Mouse (Mus musculus) olfactory bulb, adult 2 months (tissue): Measurements from ENCODE around the gene Hacl1. TPM values are rescaled to one million over a fixed set of nuclear protein-coding genes. Genes with fewer than 3 reads are reported as not detected.

Experiments
- H3K27ac ChIP-seq: fragments of 200-500 bp; 2 replicates; pipeline ENCODE4 v1.5.1; 2012; ENCODE audit warnings: low read depth, low read length; ENCODE audit not compliant: insufficient read depth
- H3K4me1 ChIP-seq: fragments of 200-500 bp; 2 replicates; pipeline ENCODE4 v1.6.1; 2012; ENCODE audit warnings: low read length; ENCODE audit not compliant: control insufficient read depth, insufficient read depth
- H3K4me3 ChIP-seq: fragments of 200-500 bp; 2 replicates; pipeline ENCODE4 v1.5.1; 2012; ENCODE audit warnings: mild to moderate bottlenecking, low read depth, low read length, moderate library complexity; ENCODE audit not compliant: insufficient read depth
- CTCF ChIP-seq: fragments of 200-500 bp; IDR thresholded peaks from 2 replicates; pipeline ENCODE4 v1.5.1; 2012; ENCODE audit warnings: low read depth, mild to moderate bottlenecking, low read length, moderate library complexity; ENCODE audit not compliant: insufficient read depth
- POLR2A ChIP-seq: fragments of 200-500 bp; IDR thresholded peaks from 2 replicates; pipeline ENCODE4 v1.6.1; 2012; ENCODE audit warnings: mild to moderate bottlenecking, low read depth, low read length, moderate library complexity; ENCODE audit not compliant: insufficient read depth
- WGBS: fragments of 180-500 bp; shearing (Covaris S2); methylation state at CpG from one replicate; pipeline ENCODE4 v1.1.7; 2018; 5-methylcytosine and 5-hydroxymethylcytosine counted together
- polyA plus RNA-seq: library from polyadenylated mRNA; stranded (reverse); fragments of >200 nt; gene quantifications from 2 replicates; pipeline ENCODE4 v1.2.4, GENCODE M21; 2012; ENCODE audit warnings: low replicate concordance; ENCODE audit not compliant: missing spikeins, insufficient read depth, insufficient read length

Gene Hacl1
- not detected in 2 replicates for polyA plus RNA-seq

- no peak for TF ChIP-seq CTCF
- TF ChIP-seq POLR2A, result peak; percentile 40
- WGBS, result under 1% methylated on average over 30 of the region's 30 CpGs
Measured at GRCm38 (mm10) chr14:31640890-31641505, at the start of gene Hacl1, which contains the start of gene Btd. Hacl1 (minus strand) TSS chr14:31641286. Btd (plus strand) TSS chr14:31641028.

DNA sequence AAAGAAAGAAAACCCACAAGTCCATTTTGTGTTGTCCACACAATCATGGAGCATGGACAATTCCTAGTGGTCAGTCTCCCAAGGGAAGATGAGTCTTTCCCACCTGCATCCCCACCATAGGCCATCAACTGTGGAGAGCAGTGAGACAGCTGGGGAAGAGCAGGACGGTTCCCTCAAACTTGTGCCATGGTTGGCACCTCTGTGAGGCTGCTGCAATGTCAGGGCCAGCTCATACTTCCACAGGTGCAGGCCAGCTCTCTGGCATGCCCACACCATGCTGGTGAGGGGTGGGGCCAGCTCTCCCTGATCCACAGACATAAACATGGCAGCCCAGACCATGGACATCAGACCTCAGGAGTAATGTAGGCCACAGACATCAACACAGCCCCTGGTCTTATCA, 45.1 kb upstream of the Hacl1 start:
- no peak overlapping the region for H3K27ac ChIP-seq
- no peak overlapping the region for H3K4me3 ChIP-seq
- 100% methylated on average over 1 of the region's 1 CpGs for WGBS
- H3K4me1 ChIP-seq, result no peaks in the 10 kb centered on the region
- TF ChIP-seq CTCF (no peak), POLR2A (no peak)

More at GRCm38 (mm10) chr14:31640890-31641505, at the start of gene Hacl1, which contains the start of gene Btd:
- H3K27ac ChIP-seq, result peak within 1 kb of the TSS; percentile 68; the same call in 1 of the 2 replicates
- H3K4me1 ChIP-seq, result peaks cover 5% of the 10 kb centered on the region; the same call in 1 of the 2 replicates
- peak within 1 kb of the TSS; percentile 83 for H3K4me3 ChIP-seq

DNA sequence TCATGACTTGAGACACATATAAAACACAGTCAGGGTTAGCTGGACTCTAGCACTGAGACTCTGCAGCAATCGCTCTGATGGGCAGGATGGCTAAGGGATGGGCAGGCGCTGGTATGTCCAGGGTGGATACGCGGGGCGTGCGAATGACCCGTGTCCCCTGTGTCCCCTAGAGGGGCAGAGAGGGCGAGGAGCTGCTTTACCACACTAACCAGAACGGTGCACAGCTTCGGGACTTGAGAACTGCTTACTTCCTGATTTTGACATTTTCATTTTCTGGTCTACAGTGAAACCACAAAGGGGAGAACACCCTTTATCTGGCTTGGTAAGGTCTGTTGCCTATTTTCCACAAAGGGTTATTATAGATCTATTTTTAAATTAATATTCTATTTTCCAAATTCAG, 44.6 kb upstream of the Hacl1 start:
- Histone ChIP-seq H3K4me1 (no peaks in the 10 kb centered on the region), H3K4me3 (no peak overlapping the region), H3K27ac (no peak overlapping the region)
- WGBS, result 95% methylated on average over 10 of the region's 10 CpGs
- TF ChIP-seq CTCF, result no peak
- TF ChIP-seq POLR2A, result no peak

- Histone ChIP-seq H3K27ac (no peak overlapping the region), H3K4me1 (no peaks in the 10 kb centered on the region), H3K4me3 (no peak overlapping the region)
- WGBS, result 88% methylated on average over 7 of the region's 7 CpGs
- TF ChIP-seq POLR2A (no peak), CTCF (no peak)
Measured at GRCm38 (mm10) chr14:31684343-31685040, 43.4 kb upstream of the Hacl1 start.

GRCm38 (mm10) chr14:31683610-31684009, 42.5 kb upstream of the Hacl1 start:
- H3K4me3 ChIP-seq, result no peak overlapping the region
- 98% methylated on average over 2 of the region's 2 CpGs for WGBS
- TF ChIP-seq CTCF (no peak), POLR2A (no peak)
- no peak overlapping the region for H3K27ac ChIP-seq
- H3K4me1 ChIP-seq, result no peaks in the 10 kb centered on the region

DNA sequence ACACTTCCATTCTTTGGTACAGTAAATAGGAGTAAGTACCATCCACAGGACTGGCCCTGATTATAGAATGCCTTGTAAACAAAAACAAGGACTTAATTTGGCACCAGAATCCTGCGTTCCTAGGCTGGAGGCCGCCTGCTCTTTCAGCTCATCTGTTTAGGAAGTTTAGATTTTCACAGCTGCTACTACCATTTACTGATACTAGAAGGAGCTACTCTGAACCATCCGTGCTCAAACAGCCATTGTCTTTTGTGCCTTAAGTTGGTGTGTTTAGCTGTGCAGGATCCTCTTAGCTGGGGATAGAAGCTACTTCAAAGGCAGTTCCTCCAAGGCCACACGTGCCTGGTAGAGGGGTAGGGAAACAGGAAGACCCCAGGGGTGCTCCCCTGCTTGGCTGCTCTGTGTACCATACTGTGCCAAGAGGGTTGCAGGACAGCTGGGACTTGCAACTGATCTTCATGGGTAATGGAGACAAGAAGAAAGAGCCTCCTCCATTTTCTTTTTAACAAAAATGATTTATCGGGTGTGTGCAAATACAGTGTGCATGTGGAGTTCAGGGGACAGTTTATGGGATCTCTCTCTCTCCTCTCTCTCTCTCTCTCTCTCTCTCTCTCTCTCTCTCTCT, 41.0 kb upstream of the Hacl1 start:
- Histone ChIP-seq H3K4me3 (no peak overlapping the region), H3K4me1 (no peaks in the 10 kb centered on the region), H3K27ac (no peak overlapping the region)
- TF ChIP-seq POLR2A, result no peak
- TF ChIP-seq CTCF, result no peak
- 54% methylated on average over 5 of the region's 5 CpGs for whole genome bisulfite sequencing

DNA sequence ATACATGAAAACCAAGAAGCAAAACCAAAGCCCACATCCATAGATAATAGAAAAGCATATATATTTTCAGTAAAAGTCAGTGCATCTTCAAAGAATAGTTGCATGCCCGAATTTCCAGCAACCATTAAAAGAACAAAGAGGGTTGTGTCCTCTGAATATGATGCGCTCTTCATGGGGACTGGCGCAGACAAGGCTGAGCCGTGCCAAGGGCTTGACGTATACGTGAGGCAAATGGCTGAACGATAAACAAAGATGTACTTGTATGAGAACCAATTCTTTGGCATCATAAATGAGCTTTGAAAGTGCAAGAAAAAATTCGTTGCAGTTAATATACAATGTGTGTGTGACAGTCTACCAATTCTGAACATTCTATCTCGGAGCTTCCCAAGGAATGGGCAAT, 40.2 kb upstream of the Hacl1 start:
- no peaks in the 10 kb centered on the region for H3K4me1 ChIP-seq
- TF ChIP-seq CTCF (no peak), POLR2A (no peak)
- no peak overlapping the region for H3K4me3 ChIP-seq
- no peak overlapping the region for H3K27ac ChIP-seq
- WGBS, result 85% methylated on average over 9 of the region's 9 CpGs

- Histone ChIP-seq H3K4me1 (no peaks in the 10 kb centered on the region), H3K27ac (no peak overlapping the region), H3K4me3 (no peak overlapping the region)
- WGBS, result 97% methylated on average over 3 of the region's 3 CpGs
- no peak for TF ChIP-seq CTCF
- no peak for TF ChIP-seq POLR2A
Measured at GRCm38 (mm10) chr14:31680656-31681055, 39.6 kb upstream of the Hacl1 start.
